Mouse (Mus musculus) liver, postnatal 0 days (tissue): ENCODE data around the gene Gle1.

Source experiments
- CTCF ChIP-seq: sonication (generic); IDR thresholded peaks from 2 replicates; pipeline ENCODE4 v1.5.1; 2016; ENCODE audit warnings: antibody characterized with exemption, low read depth
- EP300 ChIP-seq: IDR thresholded peaks from 2 replicates; pipeline ENCODE4 v1.6.1; 2016; ENCODE audit warnings: antibody characterized with exemption, low read depth, mild to moderate bottlenecking

- TF ChIP-seq CTCF (no peak), EP300 (no peak)
These were observed 37.9 kb upstream of the Gle1 start for GRCm38 (mm10) chr2:29897366-29897765.
